Mouse (Mus musculus) MEL (cell line): Measurements from ENCODE around the gene Zup1. TPM values are rescaled to one million over a fixed set of nuclear protein-coding genes. Genes with fewer than 3 reads are reported as not detected.

Experiments
- DNase-seq: peaks from one replicate; pipeline ENCODE4 v3.0.0; 2011; ENCODE audit warnings: low read depth, low spot score
- H3K27ac ChIP-seq: 2 replicates; pipeline ENCODE4 v1.5.1; 2012; ENCODE audit warnings: low read depth, mild to moderate bottlenecking, control low read depth, low read length, moderate library complexity; ENCODE audit not compliant: control insufficient read depth
- H3K27me3 ChIP-seq, 2 experiments: fragments of 150-350 bp in 1 of 2; sonication (generic) in 1 of 2; 2 replicates each; pipeline ENCODE4 v1.6.1; 2012; ENCODE audit warnings: low read length in 2 of 2, mild to moderate bottlenecking in 2 of 2, improper control_type of control experiment in 1 of 2, moderate library complexity in 1 of 2; ENCODE audit not compliant: insufficient read depth in 2 of 2, control insufficient read depth in 1 of 2
- H3K36me3 ChIP-seq, 2 experiments: 2 replicates each; pipeline ENCODE4 v1.6.1; 2012 to 2014; ENCODE audit warnings: low read length in 2 of 2, improper control_type of control experiment in 1 of 2, inconsistent platforms in 1 of 2, mild to moderate bottlenecking in 1 of 2; ENCODE audit not compliant: insufficient read depth in 2 of 2, control insufficient read depth in 1 of 2
- H3K4me1 ChIP-seq, 2 experiments: fragments of 150-350 bp in 1 of 2; sonication (generic) in 1 of 2; 2 replicates each; pipeline ENCODE4 v1.6.1; 2012; ENCODE audit warnings: low read length in 2 of 2, improper control_type of control experiment in 1 of 2, mild to moderate bottlenecking in 1 of 2; ENCODE audit not compliant: insufficient read depth in 2 of 2, control insufficient read depth in 1 of 2
- H3K4me3 ChIP-seq, 2 experiments: fragments of 150-350 bp in 1 of 2; sonication (generic) in 1 of 2; 2 replicates each; pipeline ENCODE4 v1.5.1; 2012; ENCODE audit warnings: low read depth in 2 of 2, low read length in 2 of 2, mild to moderate bottlenecking in 2 of 2, moderate library complexity in 2 of 2, control low read depth in 1 of 2, improper control_type of control experiment in 1 of 2; ENCODE audit not compliant: control insufficient read depth in 1 of 2, insufficient read depth in 1 of 2
- H3K79me2 ChIP-seq: 2 replicates; pipeline ENCODE4 v1.6.1; 2012; ENCODE audit warnings: mild to moderate bottlenecking, low read length, moderate library complexity; ENCODE audit not compliant: control insufficient read depth, poor library complexity, insufficient read depth
- H3K9ac ChIP-seq: 2 replicates; pipeline ENCODE4 v1.6.1; 2012; ENCODE audit warnings: low read depth, mild to moderate bottlenecking, control low read depth, low read length, moderate library complexity; ENCODE audit not compliant: control insufficient read depth, poor library complexity, severe bottlenecking
- H3K9me3 ChIP-seq: fragments of 150-350 bp; sonication (generic); replicated peaks from 2 replicates; pipeline ENCODE4 v1.6.1; 2012; ENCODE audit warnings: mild to moderate bottlenecking, low read length, improper control_type of control experiment, moderate library complexity; ENCODE audit not compliant: insufficient read depth
- CHD1 ChIP-seq: IDR thresholded peaks from 2 replicates; pipeline ENCODE4 v1.6.1; 2012; ENCODE audit warnings: low read depth, mild to moderate bottlenecking, inconsistent platforms, low read length, improper control_type of control experiment
- CHD2 ChIP-seq: IDR thresholded peaks from 2 replicates; pipeline ENCODE4 v1.6.1; 2011; ENCODE audit warnings: low read length, improper control_type of control experiment
- CTCF ChIP-seq, 3 experiments: IDR thresholded peaks in 2 of 3; conservative IDR thresholded peaks in 1 of 3; 2 replicates each; pipeline ENCODE4 v1.5.1; 2011 to 2012; ENCODE audit warnings: low read length in 3 of 3, low read depth in 2 of 3, mild to moderate bottlenecking in 2 of 3, improper control_type of control experiment in 1 of 3, inconsistent platforms in 1 of 3, mixed read lengths in 1 of 3, moderate library complexity in 1 of 3; ENCODE audit not compliant: control insufficient read depth in 1 of 3, insufficient read depth in 1 of 3, poor library complexity in 1 of 3, severe bottlenecking in 1 of 3
- E2F4 ChIP-seq: IDR thresholded peaks from 2 replicates; pipeline ENCODE4 v1.6.1; 2011; ENCODE audit warnings: low read depth, low read length, improper control_type of control experiment, borderline replicate concordance
- ELF1 ChIP-seq: IDR thresholded peaks from 2 replicates; pipeline ENCODE4 v1.6.1; 2014; ENCODE audit warnings: low read depth, mild to moderate bottlenecking, inconsistent platforms, low read length, improper control_type of control experiment, moderate library complexity
- EP300 ChIP-seq, 2 experiments: IDR thresholded peaks; 2 replicates each; pipeline ENCODE4 v1.6.1; 2011; ENCODE audit warnings: improper control_type of control experiment in 2 of 2, low read length in 2 of 2, low read depth in 1 of 2, mild to moderate bottlenecking in 1 of 2
- GABPA ChIP-seq: IDR thresholded peaks from 2 replicates; pipeline ENCODE4 v1.6.1; 2012; ENCODE audit warnings: low read depth, mild to moderate bottlenecking, inconsistent platforms, low read length, improper control_type of control experiment, moderate library complexity
- GATA1 ChIP-seq: IDR thresholded peaks from 2 replicates; pipeline ENCODE4 v1.6.1; 2011; ENCODE audit warnings: low read depth, low read length, improper control_type of control experiment
- JUND ChIP-seq: IDR thresholded peaks from 2 replicates; pipeline ENCODE4 v1.6.1; 2011; ENCODE audit warnings: low read depth, mild to moderate bottlenecking, improper control_type of control experiment, low read length
- KAT2A ChIP-seq: conservative IDR thresholded peaks from 2 replicates; pipeline ENCODE4 v1.6.1; 2012; ENCODE audit warnings: low read depth, low read length, improper control_type of control experiment, inconsistent platforms
- MAFK ChIP-seq: IDR thresholded peaks from 2 replicates; pipeline ENCODE4 v1.6.1; 2011; ENCODE audit warnings: low read depth, mild to moderate bottlenecking, low read length, improper control_type of control experiment, borderline replicate concordance
- MAX ChIP-seq: IDR thresholded peaks from 2 replicates; pipeline ENCODE4 v1.6.1; 2011; ENCODE audit warnings: low read length, improper control_type of control experiment
- MYB ChIP-seq: IDR thresholded peaks from 2 replicates; pipeline ENCODE4 v1.6.1; 2011; ENCODE audit warnings: mild to moderate bottlenecking, low read depth, low read length, improper control_type of control experiment
- NRF1 ChIP-seq: IDR thresholded peaks from 2 replicates; pipeline ENCODE4 v1.6.1; 2014; ENCODE audit warnings: low read depth, mild to moderate bottlenecking, inconsistent platforms, low read length, improper control_type of control experiment, moderate library complexity; ENCODE audit not compliant: poor library complexity, insufficient read depth, severe bottlenecking
- POLR2A ChIP-seq, 2 experiments: IDR thresholded peaks; 2 replicates each; pipeline ENCODE4 v1.6.1; 2011 to 2012; ENCODE audit warnings: low read length in 2 of 2, mild to moderate bottlenecking in 2 of 2, control low read depth in 1 of 2, improper control_type of control experiment in 1 of 2, low read depth in 1 of 2, moderate library complexity in 1 of 2; ENCODE audit not compliant: control insufficient read depth in 1 of 2, insufficient read depth in 1 of 2, poor library complexity in 1 of 2
- RAD21 ChIP-seq: IDR thresholded peaks from 2 replicates; pipeline ENCODE4 v1.6.1; 2011; ENCODE audit warnings: mild to moderate bottlenecking, low read depth, low read length, improper control_type of control experiment
- SIN3A ChIP-seq: IDR thresholded peaks from 2 replicates; pipeline ENCODE4 v1.6.1; 2012; ENCODE audit warnings: low read length, improper control_type of control experiment, inconsistent platforms
- SMC3 ChIP-seq: IDR thresholded peaks from 2 replicates; pipeline ENCODE4 v1.6.1; 2011; ENCODE audit warnings: low read depth, low read length, improper control_type of control experiment
- TAL1 ChIP-seq: IDR thresholded peaks from 2 replicates; pipeline ENCODE4 v1.6.1; 2012; ENCODE audit warnings: mild to moderate bottlenecking, inconsistent platforms, low read length, moderate library complexity, mixed read lengths
- TBP ChIP-seq: IDR thresholded peaks from 2 replicates; pipeline ENCODE4 v1.8.0; 2011; ENCODE audit warnings: low read depth, low read length, improper control_type of control experiment
- TCF12 ChIP-seq: IDR thresholded peaks from 2 replicates; pipeline ENCODE4 v1.6.1; 2014; ENCODE audit warnings: low read depth, mild to moderate bottlenecking, inconsistent platforms, low read length, improper control_type of control experiment, moderate library complexity
- UBTF ChIP-seq: IDR thresholded peaks from 2 replicates; pipeline ENCODE4 v1.6.1; 2012; ENCODE audit warnings: low read depth, mild to moderate bottlenecking, inconsistent platforms, low read length, improper control_type of control experiment, moderate library complexity, borderline replicate concordance; ENCODE audit not compliant: insufficient read depth
- USF1 ChIP-seq: IDR thresholded peaks from 2 replicates; pipeline ENCODE4 v1.6.1; 2014; ENCODE audit warnings: low read depth, mild to moderate bottlenecking, inconsistent platforms, low read length, improper control_type of control experiment, moderate library complexity
- USF2 ChIP-seq, 2 experiments: IDR thresholded peaks; 2 replicates each; pipeline ENCODE4 v1.6.1; 2011 to 2012; ENCODE audit warnings: improper control_type of control experiment in 2 of 2, low read length in 2 of 2, borderline replicate concordance in 1 of 2, inconsistent platforms in 1 of 2, low read depth in 1 of 2, mild to moderate bottlenecking in 1 of 2; ENCODE audit not compliant: insufficient read depth in 1 of 2
- ZC3H11A ChIP-seq: IDR thresholded peaks from 2 replicates; pipeline ENCODE4 v1.6.1; 2012; ENCODE audit warnings: low read depth, mild to moderate bottlenecking, inconsistent platforms, low read length, improper control_type of control experiment
- ZMIZ1 ChIP-seq: IDR thresholded peaks from 2 replicates; pipeline ENCODE4 v1.6.1; 2012; ENCODE audit warnings: low read depth, mild to moderate bottlenecking, inconsistent platforms, low read length, improper control_type of control experiment, moderate library complexity
- ZNF384 ChIP-seq: IDR thresholded peaks from 2 replicates; pipeline ENCODE4 v1.6.1; 2012; ENCODE audit warnings: low read depth, mild to moderate bottlenecking, inconsistent platforms, low read length, improper control_type of control experiment
- polyA plus RNA-seq, 2 experiments: library from polyadenylated mRNA; stranded (reverse) in 1 of 2; unstranded in 1 of 2; fragments of >175 nt in 1 of 2; fragments of >200 nt in 1 of 2; gene quantifications; 2 replicates each; pipeline versions ENCODE4 v1.2.1 to v1.2.4; 2012; ENCODE audit warnings: low replicate concordance in 2 of 2, low read depth in 1 of 2; ENCODE audit not compliant: insufficient read length in 2 of 2, insufficient read depth in 1 of 2, missing spikeins in 1 of 2
- total RNA-seq: library from RNA; depleted of rRNA; stranded (reverse); fragments of 300-350 nt; gene quantifications from 2 replicates; pipeline ENCODE4 v1.2.3, GENCODE M21; 2012

Gene Zup1
- total and polyA plus RNA-seq, 3 experiments: 6.0 to 6.9 TPM; not detected in 1

DNA sequence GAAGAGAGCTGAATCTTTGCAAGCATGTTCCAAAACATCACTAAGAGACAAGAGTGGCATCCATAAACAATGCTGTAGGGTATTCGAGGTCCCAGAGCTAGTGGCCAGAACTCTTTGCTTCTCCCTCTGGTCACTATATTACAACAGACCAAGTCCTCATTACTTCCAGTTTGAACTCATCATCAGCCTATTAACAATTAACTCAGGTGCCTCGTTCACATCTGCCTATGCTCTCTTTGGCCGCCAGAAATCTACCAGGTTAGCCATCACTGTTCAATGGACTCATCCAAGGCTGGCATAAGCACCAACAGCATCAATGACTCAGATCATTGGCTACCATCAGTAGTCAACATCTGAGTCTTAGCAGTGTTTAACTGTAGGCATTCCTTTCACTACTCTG, 5.7 kb downstream of the Zup1 start:
- no peaks in the 10 kb centered on the region for H3K9me3 ChIP-seq
- no peak overlapping the region for H3K4me3 ChIP-seq
- H3K36me3 ChIP-seq: peaks cover 22 to 29% of the 10 kb centered on the region in 2 experiments
- DNase-seq: no peak
- H3K9ac ChIP-seq: no peak overlapping the region
- H3K27me3 ChIP-seq: no peaks in the 10 kb centered on the region
- no peak overlapping the region for H3K27ac ChIP-seq
- H3K4me1 ChIP-seq: peaks cover 7% of the 10 kb centered on the region in 2 experiments; a peak in 3 of 4 replicates
- peaks cover 19% of the 10 kb centered on the region for H3K79me2 ChIP-seq
- TF ChIP-seq SIN3A: no peak
- no peak for TF ChIP-seq USF1

DNA sequence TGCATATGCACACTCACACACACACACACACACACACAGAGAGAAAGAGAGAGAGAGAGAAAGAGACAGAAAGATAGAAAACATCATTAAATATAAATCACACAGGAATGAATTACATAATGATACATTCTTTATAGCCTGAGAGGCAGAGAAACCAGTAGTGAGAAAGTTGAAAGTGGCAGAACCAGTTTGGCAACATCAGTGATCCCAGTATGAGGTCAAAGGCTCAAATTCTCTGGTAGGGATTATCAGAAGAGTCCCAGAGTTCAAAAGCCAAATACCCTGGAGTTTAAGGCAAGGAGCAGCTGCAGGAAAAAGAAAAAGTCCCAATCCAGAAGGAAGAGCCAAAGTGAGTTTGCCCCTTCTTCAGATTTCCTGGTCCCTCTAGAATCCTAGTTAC, 10.4 kb downstream of the Zup1 start:
- Histone ChIP-seq H3K27ac (no peak overlapping the region), H3K4me3 (no peak overlapping the region)
- no peak for TF ChIP-seq TBP
- no peak for TF ChIP-seq ZC3H11A
- no peak for TF ChIP-seq NRF1
- TF ChIP-seq USF2 (IDR thresholded peaks at IDR 0.05; ENCODE audit: borderline replicate concordance in 1 of 2, insufficient read depth in 1 of 2, low read depth in 1 of 2, low read length in 2 of 2): no peak
- no peak for TF ChIP-seq POLR2A (IDR thresholded peaks at IDR 0.05; ENCODE audit: control insufficient read depth in 1 of 2, insufficient read depth in 1 of 2, low read depth in 1 of 2, low read length in 2 of 2, poor library complexity in 1 of 2)
- no peak for TF ChIP-seq SIN3A
- TF ChIP-seq MAFK: no peak
- TF ChIP-seq KAT2A: no peak
- TF ChIP-seq RAD21: no peak
- no peak for TF ChIP-seq GABPA
- no peak for TF ChIP-seq MAX
- TF ChIP-seq ELF1: no peak
- TF ChIP-seq, all 39 proteins: peak for 0

DNA sequence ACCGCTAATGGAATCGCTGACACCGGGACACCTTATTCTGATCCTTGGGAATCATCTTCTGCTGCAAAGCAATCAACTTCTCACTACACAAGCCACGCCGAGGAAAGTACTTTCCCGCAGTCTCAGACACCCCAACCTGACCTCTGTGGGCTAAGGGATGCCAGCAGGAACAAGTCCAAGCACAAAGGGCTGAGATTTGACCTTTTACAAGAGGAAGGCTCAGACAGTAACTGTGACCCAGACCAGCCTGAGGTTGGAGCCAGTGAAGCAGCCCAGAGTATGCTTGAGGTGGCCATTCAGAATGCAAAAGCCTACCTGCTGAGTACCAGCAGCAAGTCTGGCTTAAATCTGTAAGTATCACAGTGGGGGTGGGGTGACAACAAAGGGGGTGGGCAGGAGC, 45.6 kb downstream of the Zup1 start:
- Histone ChIP-seq H3K27ac (no peak overlapping the region), H3K9ac (no peak overlapping the region), H3K36me3 (no peaks in the 10 kb centered on the region), H3K9me3 (no peaks in the 10 kb centered on the region), H3K4me1 (no peaks in the 10 kb centered on the region), H3K27me3 (no peaks in the 10 kb centered on the region), H3K4me3 (no peak overlapping the region), H3K79me2 (no peaks in the 10 kb centered on the region)
- no peak for DNase-seq
- TF ChIP-seq E2F4 (no peak), CHD2 (no peak), CHD1 (no peak), GATA1 (no peak), ZNF384 (no peak), USF2 (IDR thresholded peaks at IDR 0.05; ENCODE audit: borderline replicate concordance in 1 of 2, insufficient read depth in 1 of 2, low read depth in 1 of 2, low read length in 2 of 2) (no peak), ZC3H11A (no peak), MYB (no peak), ZMIZ1 (no peak), CTCF (IDR thresholded peaks at IDR 0.05 in 2 of 3, conservative IDR thresholded peaks at IDR 0.05 in 1 of 3; ENCODE audit: control insufficient read depth in 1 of 3, insufficient read depth in 1 of 3, low read depth in 2 of 3, low read length in 3 of 3, poor library complexity in 1 of 3, severe bottlenecking in 1 of 3) (no peak), MAFK (no peak), EP300 (IDR thresholded peaks at IDR 0.05; ENCODE audit: low read depth in 1 of 2, low read length in 2 of 2) (no peak), UBTF (no peak), SMC3 (no peak), JUND (no peak), MAX (no peak), TCF12 (no peak), TAL1 (no peak), RAD21 (no peak)

More for the DNA sequence above, 10.4 kb downstream of the Zup1 start:
- Histone ChIP-seq H3K9ac (no peak overlapping the region), H3K9me3 (no peaks in the 10 kb centered on the region), H3K79me2 (peaks cover 6% of the 10 kb centered on the region), H3K27me3 (no peaks in the 10 kb centered on the region), H3K36me3 (peaks cover 0 to 24% of the 10 kb centered on the region in 2 experiments; a peak in 3 of 4 replicates), H3K4me1 (no peaks in the 10 kb centered on the region)
- DNase-seq: no peak
